Mouse (Mus musculus) left cerebral cortex, adult 9 months (tissue): ENCODE results near the gene Anapc16.
A peak's percentile ranks its signal among the peaks of the same experiment; 100 is the strongest.

ENCODE experiments used
- DNase-seq, 2 experiments: peaks; one replicate each; pipeline ENCODE4 v3.0.0; 2022; ENCODE audit warnings: low spot score in 2 of 2

Anapc16 gene

GRCm38 (mm10) chr10:60002673-60003212, at the start of gene Anapc16, which contains the start of gene Ascc1:
Anapc16 (minus strand) TSS chr10:60003135.
Ascc1 (plus strand) TSS chr10:60002805.
- peak; percentile 90 to 95 for DNase-seq

- DNase-seq, result no peak
Measured at GRCm38 (mm10) chr10:60050581-60050980, 47.6 kb upstream of the Anapc16 start.

- peak; percentile 44 to 59 for DNase-seq
Measured at GRCm38 (mm10) chr10:60046696-60047095, 43.8 kb upstream of the Anapc16 start.

DNA sequence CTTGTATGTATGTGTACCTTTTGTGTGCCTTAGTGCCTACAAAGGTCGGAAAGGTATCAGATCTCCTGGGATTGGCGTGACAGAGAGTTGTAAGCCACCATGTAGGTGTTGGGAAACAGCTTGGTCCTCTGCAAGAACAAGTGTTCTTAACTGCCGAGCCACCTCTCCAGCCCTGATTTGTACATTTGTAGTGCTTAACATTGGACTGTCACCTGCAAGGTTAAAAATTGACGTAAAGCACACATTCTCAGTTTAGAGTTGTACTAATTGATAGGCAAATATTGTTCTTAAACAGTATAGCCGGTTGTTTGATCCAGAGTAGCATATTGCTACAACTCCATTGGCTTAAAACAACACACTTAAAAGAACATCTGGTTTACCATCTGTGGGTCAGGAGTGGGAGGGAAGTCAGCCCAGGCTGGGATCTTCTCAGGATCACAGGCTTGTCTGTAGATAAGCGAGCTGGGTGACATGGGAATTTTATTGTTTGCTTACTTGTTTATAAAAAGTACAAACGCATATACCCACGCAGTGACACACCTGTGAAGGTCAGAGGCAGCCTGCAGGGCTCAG, 39.5 kb upstream of the Anapc16 start:
- DNase-seq, result no peak

- DNase-seq, result no peak
Measured at GRCm38 (mm10) chr10:60035744-60036143, 32.8 kb upstream of the Anapc16 start.

- no peak for DNase-seq
Measured at GRCm38 (mm10) chr10:60034621-60035020, 31.7 kb upstream of the Anapc16 start.

DNA sequence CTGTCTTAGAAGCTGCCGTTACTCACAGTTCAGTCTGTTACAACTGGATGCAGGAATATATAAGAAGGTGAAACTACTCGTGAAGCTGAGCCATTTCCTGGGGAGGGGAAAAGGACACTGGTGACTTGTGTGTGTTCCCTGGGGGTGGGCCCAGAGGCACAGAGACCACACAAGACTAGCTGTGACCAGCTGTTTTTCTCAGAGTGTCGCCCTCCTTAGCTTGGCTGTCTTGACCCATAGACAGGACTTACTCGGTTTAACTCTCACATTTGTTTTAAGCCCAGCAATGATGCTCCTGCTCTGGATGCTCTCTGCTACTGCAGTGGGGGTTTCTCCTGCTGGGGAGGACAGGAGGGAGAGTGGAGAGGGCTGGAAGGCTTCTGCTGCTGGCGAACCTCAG, 30.1 kb upstream of the Anapc16 start:
- no peak for DNase-seq

DNA sequence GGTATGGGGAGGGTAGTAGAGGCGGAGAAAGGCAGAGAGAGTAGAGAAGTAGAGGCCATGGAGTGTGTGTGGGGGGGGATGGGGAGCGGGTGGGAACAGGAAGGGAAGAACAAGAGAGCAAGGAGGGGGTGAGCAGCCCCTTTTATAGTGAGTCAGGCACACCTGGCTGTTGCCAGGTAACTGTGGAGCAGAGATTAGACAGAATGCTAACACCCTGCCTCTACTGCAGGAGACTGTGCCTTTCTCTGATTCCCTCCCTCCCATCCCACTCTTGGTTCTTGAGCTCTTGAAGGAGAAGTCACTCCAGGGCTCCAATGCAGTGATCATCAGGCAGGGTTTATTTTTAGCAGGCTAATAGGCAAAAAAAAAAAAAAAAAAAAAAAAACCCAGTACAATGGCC, 29.7 kb upstream of the Anapc16 start:
- DNase-seq, result no peak

- no peak for DNase-seq
Measured at GRCm38 (mm10) chr10:60031985-60032384, 29.1 kb upstream of the Anapc16 start.

GRCm38 (mm10) chr10:60031562-60031961, 28.6 kb upstream of the Anapc16 start:
- no peak for DNase-seq

- no peak for DNase-seq
Measured at GRCm38 (mm10) chr10:60029387-60029786, 26.5 kb upstream of the Anapc16 start.

GRCm38 (mm10) chr10:60028979-60029378, 26.0 kb upstream of the Anapc16 start:
- DNase-seq, result no peak

- DNase-seq, result peak in 1 of 2 experiments; percentile 57
Measured at GRCm38 (mm10) chr10:60028181-60028580, 25.2 kb upstream of the Anapc16 start.

GRCm38 (mm10) chr10:60027619-60028084, 24.7 kb upstream of the Anapc16 start:
- DNase-seq, result no peak

- no peak for DNase-seq
Measured at GRCm38 (mm10) chr10:60026759-60027395, 23.9 kb upstream of the Anapc16 start.

DNA sequence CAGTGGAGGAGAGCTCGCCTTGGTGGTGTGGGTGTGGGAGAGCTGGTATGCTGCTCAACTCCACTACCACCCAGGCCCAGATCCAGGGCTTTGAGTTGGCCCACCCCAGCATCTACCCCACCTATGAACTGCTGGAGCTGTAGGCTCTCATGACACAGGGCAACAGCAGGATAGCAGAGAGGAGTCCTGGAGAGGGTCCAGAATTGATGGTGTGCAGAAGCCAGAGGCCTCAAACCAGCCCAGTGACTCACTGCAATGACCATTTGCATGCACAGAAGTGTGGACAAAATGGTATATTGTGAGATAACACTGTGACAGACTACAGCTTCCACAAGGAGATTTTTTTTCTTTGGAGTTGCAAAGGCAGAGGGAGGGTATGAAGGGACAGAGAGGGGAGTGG, 20.8 kb upstream of the Anapc16 start:
- DNase-seq, result no peak

DNA sequence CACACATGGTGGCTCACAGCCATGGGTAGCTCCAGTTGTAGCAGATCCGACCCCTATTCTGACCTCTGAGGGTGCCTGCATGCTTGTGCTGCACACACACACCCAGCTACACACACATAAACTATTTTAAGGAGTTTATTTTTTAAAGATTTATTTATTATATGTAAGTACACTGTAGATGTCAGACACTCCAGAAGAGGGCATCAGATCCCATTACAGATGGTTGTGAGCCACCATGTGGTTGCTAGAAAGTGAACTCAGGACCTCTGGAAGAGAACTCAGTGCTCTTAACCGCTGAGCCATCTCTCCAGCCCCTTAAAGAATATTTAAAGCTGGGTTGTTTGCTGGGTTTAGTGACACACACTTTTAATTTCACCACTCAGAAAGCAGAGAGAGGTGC, 16.4 kb upstream of the Anapc16 start:
- no peak for DNase-seq

- DNase-seq, result no peak
Measured at GRCm38 (mm10) chr10:60016223-60016622, 13.3 kb upstream of the Anapc16 start.

DNA sequence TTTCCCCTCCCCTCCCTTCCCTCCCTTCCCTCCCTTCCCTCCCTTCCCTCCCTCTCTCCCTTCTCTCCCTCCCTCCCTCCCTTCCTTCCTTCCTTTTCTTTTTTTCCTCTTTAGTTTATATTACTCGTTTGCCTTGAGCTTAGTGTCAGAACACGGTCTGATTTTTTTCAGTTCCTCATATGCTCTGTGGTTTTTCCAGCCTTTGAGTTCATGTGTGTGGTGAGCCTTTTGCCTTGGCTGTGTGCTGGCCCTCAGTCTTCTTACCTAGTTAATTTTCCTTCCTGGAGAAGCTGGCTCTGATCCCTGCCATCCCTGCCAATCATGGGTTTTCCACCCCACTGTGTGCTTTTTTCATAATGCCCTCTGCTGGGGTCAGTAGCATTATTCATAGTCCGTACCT, 6.2 kb upstream of the Anapc16 start:
- no peak for DNase-seq

DNA sequence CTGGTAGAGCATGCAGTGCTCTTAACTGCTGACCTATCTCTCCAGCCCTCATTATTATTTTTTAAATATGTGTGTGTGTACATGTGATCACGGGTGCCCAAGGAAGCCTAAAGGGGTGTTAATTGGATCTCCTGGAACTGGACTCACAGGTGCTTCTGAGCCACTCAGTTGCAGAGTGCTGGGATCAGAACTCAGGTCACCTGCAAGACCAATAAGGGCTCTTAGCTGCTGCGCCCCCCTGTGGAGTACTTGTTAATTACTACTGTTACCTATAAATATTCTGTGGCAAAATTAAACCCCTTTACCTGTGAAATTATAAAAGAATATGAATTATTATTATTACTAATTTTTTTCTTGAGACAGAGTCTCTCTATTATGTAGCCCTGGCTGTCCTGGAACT, 2.3 kb upstream of the Anapc16 start:
- DNase-seq, result no peak

GRCm38 (mm10) chr10:60003847-60004246, 912 bp upstream of the Anapc16 start:
- DNase-seq, result no peak

DNA sequence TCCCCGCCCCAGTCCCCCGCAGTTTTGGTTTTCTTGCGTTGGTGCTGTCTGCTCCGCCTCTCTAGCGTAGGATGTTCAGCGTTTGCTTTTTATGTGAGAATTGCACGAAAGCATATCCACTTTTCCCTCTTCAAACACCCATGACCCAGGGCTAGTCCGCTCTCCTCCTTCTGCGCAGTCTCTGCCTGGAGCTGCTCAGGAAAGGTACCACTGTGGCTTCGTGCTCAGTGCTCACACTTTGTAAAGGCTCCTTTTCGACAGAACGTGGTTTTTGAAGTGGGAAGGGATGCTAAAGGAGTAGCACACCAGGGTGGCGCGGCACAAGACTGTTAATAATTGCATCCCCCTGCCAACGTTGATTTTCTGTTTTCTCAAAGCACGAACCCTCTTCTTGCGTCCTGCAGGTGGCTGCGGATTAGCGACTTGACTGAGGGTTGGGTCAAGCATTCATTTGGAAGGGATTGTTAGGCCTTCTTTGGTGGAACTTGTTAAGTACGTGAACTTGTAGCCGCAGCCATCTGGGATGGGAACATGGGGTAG, 348 bp upstream of the Anapc16 start:
- DNase-seq, result no peak

GRCm38 (mm10) chr10:60002203-60002602, 732 bp downstream of the Anapc16 start:
- DNase-seq, result no peak
